Mouse (Mus musculus): ENCODE data around the gene Ldah. TPM values are rescaled to one million over a fixed set of nuclear protein-coding genes. Genes with fewer than 3 reads are reported as not detected.
A peak's percentile ranks its signal among the peaks of the same experiment; 100 is the strongest.

Gene Ldah
- polyA plus RNA-seq, 1 experiment from 2014 or later, result 94.6 TPM

GRCm38 (mm10) chr12:8289099-8289498 lies 81.2 kb downstream of the Ldah start:
- Histone ChIP-seq H3K9me3 (no peaks in the 10 kb centered on the region), H3K27me3 (no peaks in the 10 kb centered on the region), H3K4me2 (replicated peaks) (no peak overlapping the region), H3K4me3 (no peak overlapping the region), H3K4me1 (peaks cover 7% of the 10 kb centered on the region), H3K9ac (replicated peaks) (no peak overlapping the region), H3K27ac (replicated peaks) (no peak overlapping the region), H3K36me3 (no peaks in the 10 kb centered on the region)
- ATAC-seq (replicated peaks), result no peak
- 65% methylated on average over 6 of the region's 6 CpGs for WGBS

- Histone ChIP-seq H3K4me1 (peaks cover 7% of the 10 kb centered on the region), H3K27me3 (peaks cover under 1% of the 10 kb centered on the region; the same call in 1 of the 2 replicates), H3K27ac (replicated peaks) (no peak overlapping the region), H3K4me2 (replicated peaks) (no peak overlapping the region), H3K9ac (replicated peaks) (no peak overlapping the region), H3K36me3 (no peaks in the 10 kb centered on the region), H3K9me3 (no peaks in the 10 kb centered on the region), H3K4me3 (no peak overlapping the region)
- no peak for ATAC-seq (replicated peaks)
- 91% methylated on average over 8 of the region's 8 CpGs for WGBS
Observed at GRCm38 (mm10) chr12:8289499-8289898, 81.6 kb downstream of the Ldah start.

DNA sequence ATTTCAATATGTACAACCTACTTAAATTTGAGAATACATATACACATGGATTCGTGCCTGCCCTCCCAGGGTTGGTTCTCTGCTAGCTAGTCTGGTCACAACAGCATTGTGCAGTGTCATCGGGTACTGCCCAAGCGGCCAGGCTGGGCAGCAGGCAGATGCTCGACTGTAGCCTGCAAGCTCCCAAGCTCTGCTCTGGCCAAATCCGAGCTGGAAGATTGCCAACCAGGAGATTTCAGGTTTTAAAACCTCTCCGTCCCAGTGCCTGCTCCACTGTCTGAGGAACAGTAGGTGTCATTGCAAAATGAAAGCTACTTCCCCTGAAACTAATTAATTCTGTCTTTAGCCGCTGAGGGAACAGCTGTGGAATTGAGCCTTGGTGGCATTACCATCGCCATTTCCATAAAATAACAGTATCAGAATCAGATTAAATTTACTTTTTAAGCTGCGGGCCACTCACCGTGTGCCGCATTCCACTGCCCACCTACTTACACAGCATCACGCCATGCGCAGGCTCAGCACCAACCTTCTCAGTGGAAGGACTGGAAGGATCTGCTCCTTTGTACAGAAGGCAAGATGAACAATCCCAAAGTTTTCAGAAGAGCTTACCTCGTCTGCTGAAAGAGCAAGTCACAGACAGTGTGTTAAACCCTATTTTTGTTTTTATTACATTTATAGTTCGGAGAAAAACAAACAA lies 83.4 kb downstream of the Ldah start:
- H3K9me3 ChIP-seq, result no peaks in the 10 kb centered on the region
- peak overlapping the region; percentile 15; the same call in 1 of the 2 replicates for H3K9ac ChIP-seq (replicated peaks)
- no peak overlapping the region for H3K27ac ChIP-seq (replicated peaks)
- no peaks in the 10 kb centered on the region for H3K36me3 ChIP-seq
- H3K27me3 ChIP-seq, result peaks cover 15% of the 10 kb centered on the region
- ATAC-seq (replicated peaks), result peak; percentile 79
- peak overlapping the region; percentile 34 for H3K4me2 ChIP-seq (replicated peaks)
- H3K4me3 ChIP-seq, result no peak overlapping the region
- peaks cover 7% of the 10 kb centered on the region for H3K4me1 ChIP-seq
- 26% methylated on average over 15 of the region's 15 CpGs for WGBS

DNA sequence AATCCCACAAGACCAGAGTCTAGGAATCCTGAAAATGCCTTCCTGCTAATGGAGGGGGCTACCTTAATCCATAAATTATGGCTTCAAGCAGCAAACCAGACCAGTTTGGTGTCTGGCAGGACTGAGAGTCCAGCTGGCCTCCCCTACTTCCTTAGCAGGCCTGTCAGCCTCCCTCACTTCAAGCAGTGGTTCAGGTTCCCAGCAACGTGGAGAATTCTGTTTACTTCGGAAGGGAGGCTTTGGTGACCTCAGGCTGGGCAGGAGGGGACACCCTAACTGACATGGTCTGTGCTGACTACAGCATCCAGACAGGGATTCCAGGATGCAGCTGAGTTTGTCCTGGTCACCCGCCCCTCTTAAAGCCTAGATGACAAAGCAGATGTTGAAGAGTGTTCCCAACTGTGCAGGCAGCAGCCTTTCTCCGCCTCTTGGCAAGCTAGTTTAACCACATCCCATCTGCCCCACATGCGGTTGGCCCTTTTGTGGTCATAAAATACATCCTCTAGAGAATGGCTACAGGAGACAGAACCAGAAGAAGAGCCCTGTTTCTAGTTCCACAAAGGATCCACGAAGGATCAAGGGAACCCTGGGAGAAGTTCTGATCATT lies 87.5 kb downstream of the Ldah start:
- no peak overlapping the region for H3K9ac ChIP-seq (replicated peaks)
- no peak overlapping the region for H3K27ac ChIP-seq (replicated peaks)
- H3K9me3 ChIP-seq, result no peaks in the 10 kb centered on the region
- H3K27me3 ChIP-seq, result peaks cover 55% of the 10 kb centered on the region
- 62% methylated on average over 6 of the region's 6 CpGs for WGBS
- no peak overlapping the region for H3K4me2 ChIP-seq (replicated peaks)
- H3K4me3 ChIP-seq, result no peak overlapping the region
- H3K4me1 ChIP-seq, result peaks cover 27% of the 10 kb centered on the region
- ATAC-seq (replicated peaks), result no peak
- H3K36me3 ChIP-seq, result no peaks in the 10 kb centered on the region

DNA sequence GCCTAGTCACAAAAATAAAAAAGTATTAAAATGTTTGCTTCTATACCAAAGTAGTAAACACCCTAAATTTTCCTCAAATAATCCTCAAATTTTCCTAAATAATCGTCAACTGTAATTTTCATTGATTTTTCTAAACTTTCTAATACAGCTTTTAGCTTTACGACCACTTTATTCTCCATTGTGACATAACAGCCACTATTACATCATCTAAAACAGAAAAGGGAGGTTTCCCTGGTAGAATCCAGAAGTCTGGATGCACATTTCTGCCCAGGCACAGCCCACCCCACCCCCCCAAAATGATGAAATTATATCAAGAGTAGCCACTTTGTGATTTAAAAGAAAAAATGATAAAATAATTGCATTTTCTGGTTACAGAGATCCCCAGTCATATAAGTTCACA lies 88.2 kb downstream of the Ldah start:
- 79% methylated on average over 2 of the region's 2 CpGs for WGBS

DNA sequence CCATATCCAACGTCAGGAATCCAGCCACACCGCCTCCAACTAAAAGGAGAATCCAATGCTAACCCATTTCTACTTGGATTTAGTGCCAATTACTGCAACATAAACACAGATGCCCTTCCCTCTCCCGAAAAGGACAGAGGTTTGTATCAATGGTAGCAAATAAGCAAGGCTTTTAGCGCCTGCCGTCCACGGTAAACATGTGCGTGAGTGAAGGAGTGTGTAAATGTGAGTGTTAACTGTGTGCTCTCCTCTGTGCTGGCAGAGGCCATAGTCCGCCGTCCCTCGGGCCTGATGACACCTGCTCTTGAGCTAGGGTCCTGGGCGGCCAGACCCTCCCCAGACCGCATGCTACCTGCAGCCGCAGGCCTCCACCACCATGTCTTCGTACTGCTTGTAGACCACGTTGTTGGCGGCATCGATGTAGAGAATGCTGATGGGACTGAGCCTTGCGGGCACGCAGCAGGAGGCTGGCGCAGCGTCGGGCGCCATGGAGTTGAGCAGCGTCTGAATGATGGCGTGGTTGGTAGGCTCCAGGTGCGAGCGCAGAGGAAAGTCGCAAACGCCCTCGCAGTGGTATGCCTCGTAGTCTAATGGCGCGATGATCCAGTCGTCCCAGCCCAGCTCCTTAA lies 89.8 kb downstream of the Ldah start:
- Histone ChIP-seq H3K4me3 (peak overlapping the region; percentile 36), H3K4me1 (peaks cover 34% of the 10 kb centered on the region), H3K9ac (replicated peaks) (no peak overlapping the region), H3K9me3 (no peaks in the 10 kb centered on the region), H3K27ac (replicated peaks) (no peak overlapping the region), H3K27me3 (peaks cover 78% of the 10 kb centered on the region), H3K36me3 (no peaks in the 10 kb centered on the region), H3K4me2 (replicated peaks) (peak overlapping the region; percentile 49)
- 0 out of 2 replicates have a peak, but pooled peaks have one; percentile 12 for ATAC-seq (replicated peaks)
- 5% methylated on average over 34 of the region's 34 CpGs for WGBS

More for the DNA sequence above, 88.2 kb downstream of the Ldah start:
- H3K4me3 ChIP-seq, result no peak overlapping the region
- H3K36me3 ChIP-seq, result no peaks in the 10 kb centered on the region
- H3K9me3 ChIP-seq, result no peaks in the 10 kb centered on the region
- no peak overlapping the region for H3K9ac ChIP-seq (replicated peaks)
- no peak overlapping the region for H3K27ac ChIP-seq (replicated peaks)
- H3K27me3 ChIP-seq, result peaks cover 62% of the 10 kb centered on the region
- no peak for ATAC-seq (replicated peaks)
- H3K4me1 ChIP-seq, result peaks cover 26% of the 10 kb centered on the region
- no peak overlapping the region for H3K4me2 ChIP-seq (replicated peaks)

- 0 out of 2 replicates have a peak, but pooled peaks have one; percentile 7 for ATAC-seq (replicated peaks)
- Histone ChIP-seq H3K27me3 (peaks cover 86% of the 10 kb centered on the region), H3K27ac (replicated peaks) (no peak overlapping the region), H3K4me2 (replicated peaks) (peak overlapping the region; percentile 49), H3K9ac (replicated peaks) (no peak overlapping the region), H3K9me3 (no peaks in the 10 kb centered on the region), H3K4me1 (peaks cover 34% of the 10 kb centered on the region), H3K4me3 (peak overlapping the region; percentile 36), H3K36me3 (no peaks in the 10 kb centered on the region)
- 2% methylated on average over 81 of the region's 85 CpGs for WGBS
Observed at GRCm38 (mm10) chr12:8298361-8299142, 90.6 kb downstream of the Ldah start.

DNA sequence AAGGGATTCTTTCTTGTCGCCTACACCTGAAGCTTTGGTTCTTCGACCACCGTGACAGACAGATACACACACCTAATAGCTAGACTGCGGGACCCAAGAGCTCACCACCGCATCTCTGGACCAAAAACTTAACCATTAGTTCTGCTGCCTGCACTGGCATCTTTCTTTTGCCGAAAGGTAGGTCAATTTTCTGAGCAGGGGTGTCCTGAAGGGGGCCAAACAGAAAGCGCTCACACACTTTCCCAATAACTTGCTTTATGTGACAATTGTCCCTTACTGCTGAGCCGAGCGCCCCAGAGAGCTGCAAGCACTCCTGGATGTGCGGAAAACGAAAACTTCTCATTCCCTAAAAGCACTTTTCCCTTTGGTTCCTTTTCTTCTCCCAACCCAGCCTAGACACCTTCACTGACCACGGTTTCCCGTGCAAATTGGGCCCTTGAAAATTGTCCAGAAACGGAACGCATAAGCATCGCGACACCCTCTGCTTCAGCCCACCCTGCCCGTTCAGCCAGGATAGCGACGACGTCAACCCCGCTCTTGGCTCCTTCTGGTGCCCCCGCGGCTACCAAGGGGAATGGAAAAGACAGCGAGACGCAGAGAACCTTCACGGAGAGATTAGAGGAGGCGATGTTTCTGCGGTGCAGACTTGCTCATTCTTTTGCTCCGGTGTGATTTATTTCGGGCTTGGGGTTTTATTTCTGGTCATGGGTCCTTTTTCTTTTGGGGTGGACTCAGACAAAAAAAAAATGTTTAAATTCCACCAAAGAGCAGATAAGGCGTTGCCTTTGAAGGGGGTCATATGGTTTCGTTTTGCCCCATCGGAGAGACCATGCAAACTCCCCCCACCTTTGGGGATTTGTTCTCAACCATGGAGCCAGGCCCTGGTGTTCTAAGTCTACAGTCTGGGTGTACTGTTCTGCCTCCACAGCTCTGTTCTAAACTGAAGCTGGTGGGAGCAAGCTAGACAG lies 91.5 kb downstream of the Ldah start:
- Histone ChIP-seq H3K4me2 (replicated peaks) (no peak overlapping the region), H3K9me3 (no peaks in the 10 kb centered on the region), H3K36me3 (no peaks in the 10 kb centered on the region), H3K27ac (replicated peaks) (no peak overlapping the region), H3K4me1 (peaks cover 34% of the 10 kb centered on the region), H3K27me3 (peaks cover 94% of the 10 kb centered on the region), H3K9ac (replicated peaks) (no peak overlapping the region), H3K4me3 (no peak overlapping the region)
- no peak for ATAC-seq (replicated peaks)
- 3% methylated on average over 34 of the region's 34 CpGs for whole genome bisulfite sequencing

DNA sequence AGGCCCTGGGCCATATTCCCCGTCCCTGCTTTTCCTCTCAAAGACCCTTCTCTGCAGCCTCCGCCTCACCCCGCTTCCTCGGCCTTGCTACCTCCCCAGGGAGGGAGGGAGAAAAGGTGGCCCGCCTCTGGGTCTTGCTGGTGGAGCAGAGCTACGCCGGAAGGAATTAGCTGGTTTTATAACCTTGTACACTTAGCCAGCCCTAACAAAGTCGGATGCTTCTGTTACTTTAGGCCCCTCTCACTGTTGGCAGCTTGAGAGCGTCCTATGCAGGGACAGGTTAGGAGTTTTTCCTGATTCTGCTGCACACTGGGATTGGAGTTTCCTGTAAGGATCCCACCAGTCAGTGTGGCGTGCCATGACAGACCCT lies 92.2 kb downstream of the Ldah start:
- Histone ChIP-seq H3K36me3 (no peaks in the 10 kb centered on the region), H3K9me3 (no peaks in the 10 kb centered on the region), H3K4me1 (peaks cover 34% of the 10 kb centered on the region), H3K4me2 (replicated peaks) (no peak overlapping the region), H3K9ac (replicated peaks) (no peak overlapping the region), H3K27me3 (peaks cover 93% of the 10 kb centered on the region), H3K27ac (replicated peaks) (no peak overlapping the region), H3K4me3 (no peak overlapping the region)
- no peak for ATAC-seq (replicated peaks)
- 15% methylated on average over 10 of the region's 10 CpGs for WGBS

DNA sequence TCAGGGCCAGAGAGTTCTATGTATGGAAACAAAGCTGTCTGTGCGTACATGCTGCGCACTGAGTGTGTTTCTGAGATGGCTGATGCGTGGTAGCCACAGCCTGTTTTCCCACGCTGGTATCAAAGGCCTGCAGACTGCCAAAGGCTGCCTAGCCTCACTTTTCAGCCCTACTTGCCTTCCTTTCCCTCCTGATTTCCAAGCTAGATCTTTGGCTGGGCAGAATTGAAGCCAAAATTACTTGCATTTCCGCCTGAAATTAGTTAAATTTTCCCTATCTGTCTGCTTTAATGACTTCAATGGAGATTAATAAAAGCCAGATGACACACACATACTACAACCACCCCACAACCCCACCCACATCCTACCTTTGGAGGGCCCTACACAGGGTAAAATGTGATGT lies 92.6 kb downstream of the Ldah start:
- Histone ChIP-seq H3K27ac (replicated peaks) (no peak overlapping the region), H3K9ac (replicated peaks) (no peak overlapping the region), H3K36me3 (no peaks in the 10 kb centered on the region), H3K27me3 (peaks cover 93% of the 10 kb centered on the region), H3K4me1 (peaks cover 34% of the 10 kb centered on the region), H3K9me3 (no peaks in the 10 kb centered on the region), H3K4me3 (no peak overlapping the region), H3K4me2 (replicated peaks) (no peak overlapping the region)
- no peak for ATAC-seq (replicated peaks)
- WGBS, result 26% methylated on average over 5 of the region's 5 CpGs
